Mouse (Mus musculus) heart, embryonic 14.5 days (tissue): ENCODE results near the gene Ncf1. TPM values are rescaled to one million over a fixed set of nuclear protein-coding genes. Genes with fewer than 3 reads are reported as not detected.

Experiments
- ATAC-seq: fragments of 200-750 bp; cut with Nextera tagmentation; 2 replicates; pipeline ENCODE4 v1.8.0; 2017; ENCODE audit warnings: low read depth, moderate TSS enrichment; ENCODE audit not compliant: insufficient number of reproducible peaks, insufficient read depth, low FRiP score
- H3K27ac ChIP-seq, 2 experiments: fragments of 200-500 bp in 1 of 2; fragments of 300-500 bp in 1 of 2; sonication (generic) in 1 of 2; replicated peaks in 1 of 2; 2 replicates each; pipeline ENCODE4 v1.5.1; 2012 to 2014; ENCODE audit warnings: low read depth in 2 of 2, low read length in 2 of 2, control low read depth in 1 of 2, mild to moderate bottlenecking in 1 of 2, mixed read lengths in 1 of 2; ENCODE audit not compliant: control insufficient read depth in 1 of 2, insufficient read depth in 1 of 2
- H3K27me3 ChIP-seq: fragments of 300-500 bp; sonication (generic); 2 replicates; pipeline ENCODE4 v1.6.1; 2014; ENCODE audit warnings: mild to moderate bottlenecking, low read length, control low read depth; ENCODE audit not compliant: control insufficient read depth, insufficient read depth
- H3K36me3 ChIP-seq: fragments of 300-500 bp; sonication (generic); 2 replicates; pipeline ENCODE4 v1.6.1; 2014; ENCODE audit warnings: mild to moderate bottlenecking, control low read depth, low read length, mixed read lengths; ENCODE audit not compliant: control insufficient read depth, insufficient read depth
- H3K4me1 ChIP-seq, 2 experiments: fragments of 200-500 bp in 1 of 2; fragments of 300-500 bp in 1 of 2; sonication (generic) in 1 of 2; 2 replicates each; pipeline ENCODE4 v1.6.1; 2012 to 2014; ENCODE audit warnings: low read length in 2 of 2, control low read depth in 1 of 2, mixed read lengths in 1 of 2; ENCODE audit not compliant: control insufficient read depth in 2 of 2, insufficient read depth in 2 of 2
- H3K4me2 ChIP-seq: fragments of 300-500 bp; sonication (generic); 2 replicates; pipeline ENCODE4 v1.6.1; 2014; ENCODE audit warnings: mild to moderate bottlenecking, low read length
- H3K4me3 ChIP-seq, 2 experiments: fragments of 200-500 bp in 1 of 2; fragments of 300-500 bp in 1 of 2; sonication (generic) in 1 of 2; 2 replicates each; pipeline ENCODE4 v1.5.1; 2012 to 2014; ENCODE audit warnings: low read length in 2 of 2, mild to moderate bottlenecking in 2 of 2, control low read depth in 1 of 2, low read depth in 1 of 2, moderate library complexity in 1 of 2; ENCODE audit not compliant: control insufficient read depth in 1 of 2, insufficient read depth in 1 of 2
- H3K9ac ChIP-seq: fragments of 300-500 bp; sonication (generic); 2 replicates; pipeline ENCODE4 v1.6.1; 2014; ENCODE audit warnings: mild to moderate bottlenecking, low read length
- H3K9me3 ChIP-seq: fragments of 300-500 bp; sonication (generic); 2 replicates; pipeline ENCODE4 v1.6.1; 2016; ENCODE audit warnings: low read length, control low read depth; ENCODE audit not compliant: control insufficient read depth
- WGBS: fragments of 180-500 bp; shearing (Covaris S2); extraction: QIAGEN DNeasy Blood & Tissue Kit; methylation state at CpG from one replicate; pipeline ENCODE4 v1.1.7; 2014; 5-methylcytosine and 5-hydroxymethylcytosine counted together
- polyA plus RNA-seq: library from polyadenylated mRNA; unstranded; fragments of >200 nt; fragmentation: Nextera tagmentation; extraction: Ambion mirVana; gene quantifications from 2 replicates; pipeline ENCODE4 v1.2.1, GENCODE M21; 2014

Gene Ncf1
- polyA plus RNA-seq, 1 experiment from 2014 or later = 3.0 TPM

DNA sequence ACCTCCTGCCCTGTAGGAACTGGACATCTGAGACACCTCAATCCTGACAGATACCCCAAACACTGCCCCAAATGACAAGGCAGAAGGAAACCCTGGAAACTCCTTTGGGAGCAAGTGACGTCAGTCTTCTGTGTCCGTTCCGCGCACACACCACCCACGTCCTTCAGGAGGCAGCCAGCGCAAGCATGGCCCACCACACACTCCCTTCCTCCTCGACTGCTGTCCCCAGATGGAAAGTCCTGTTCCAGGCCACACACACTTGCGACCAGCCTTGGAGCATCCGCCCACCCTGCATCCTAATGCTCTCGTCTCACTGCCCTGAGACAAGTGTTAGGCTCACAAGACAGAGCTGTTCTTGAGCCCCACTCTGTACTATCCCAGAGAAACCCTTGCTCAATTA, 25.9 kb upstream of the Ncf1 start:
- no peak for ATAC-seq
- H3K27ac ChIP-seq = no peak overlapping the region
- no peaks in the 10 kb centered on the region for H3K4me1 ChIP-seq
- no peaks in the 10 kb centered on the region for H3K27me3 ChIP-seq
- H3K36me3 ChIP-seq = peaks cover 97% of the 10 kb centered on the region
- WGBS = 90% methylated on average over 10 of the region's 10 CpGs
- H3K9me3 ChIP-seq = no peaks in the 10 kb centered on the region
- H3K9ac ChIP-seq = no peak overlapping the region
- H3K4me2 ChIP-seq = no peak overlapping the region
- H3K4me3 ChIP-seq = no peak overlapping the region

DNA sequence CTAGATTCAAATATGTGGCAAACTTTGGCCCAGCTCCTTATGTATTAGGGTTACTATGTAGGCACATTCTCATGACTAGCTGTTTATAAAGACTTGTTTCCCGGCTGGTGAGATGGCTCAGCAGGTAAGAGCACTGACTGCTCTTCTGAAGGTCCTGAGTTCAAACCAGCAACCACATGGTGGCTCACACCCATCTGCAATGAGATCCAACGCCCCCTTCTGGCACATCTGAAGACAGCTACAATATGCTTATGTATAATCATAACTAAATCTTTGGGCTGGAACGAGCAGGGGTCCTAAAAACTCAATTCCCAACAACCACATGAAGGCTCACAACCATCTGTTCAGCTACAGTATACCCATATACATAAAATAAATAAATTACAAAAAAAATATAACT, 24.4 kb upstream of the Ncf1 start:
- no peaks in the 10 kb centered on the region for H3K9me3 ChIP-seq
- H3K4me2 ChIP-seq = no peak overlapping the region
- H3K9ac ChIP-seq = no peak overlapping the region
- WGBS = 70% methylated on average over 3 of the region's 3 CpGs
- no peak overlapping the region for H3K4me3 ChIP-seq
- ATAC-seq = no peak
- no peaks in the 10 kb centered on the region for H3K27me3 ChIP-seq
- H3K27ac ChIP-seq = no peak overlapping the region
- no peaks in the 10 kb centered on the region for H3K4me1 ChIP-seq
- H3K36me3 ChIP-seq = peaks cover 97% of the 10 kb centered on the region

DNA sequence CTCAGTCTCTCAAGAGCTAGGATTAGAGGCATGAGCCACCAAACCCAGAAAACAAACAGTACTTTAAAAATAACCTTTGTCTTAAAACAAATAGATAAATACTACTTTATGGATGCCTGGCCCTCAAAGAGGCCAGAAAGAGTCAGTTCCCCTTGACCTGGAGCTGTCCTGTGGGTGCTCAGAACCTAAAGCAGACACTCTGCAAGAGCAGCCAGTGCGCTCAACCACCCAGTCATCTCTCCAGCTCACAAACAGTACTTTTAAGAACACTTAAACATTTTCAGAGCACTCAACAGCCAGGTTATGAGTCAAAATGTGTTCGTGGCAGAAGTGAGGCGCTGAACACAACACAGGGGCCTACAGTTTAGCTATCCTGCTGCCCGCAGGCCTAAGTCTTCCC, 21.7 kb upstream of the Ncf1 start:
- H3K9me3 ChIP-seq = no peaks in the 10 kb centered on the region
- no peaks in the 10 kb centered on the region for H3K4me1 ChIP-seq
- peaks cover 100% of the 10 kb centered on the region for H3K36me3 ChIP-seq
- no peak for ATAC-seq
- WGBS = 95% methylated on average over 4 of the region's 4 CpGs
- no peaks in the 10 kb centered on the region for H3K27me3 ChIP-seq
- H3K4me2 ChIP-seq = no peak overlapping the region
- H3K27ac ChIP-seq = no peak overlapping the region
- H3K9ac ChIP-seq = no peak overlapping the region
- H3K4me3 ChIP-seq = no peak overlapping the region

DNA sequence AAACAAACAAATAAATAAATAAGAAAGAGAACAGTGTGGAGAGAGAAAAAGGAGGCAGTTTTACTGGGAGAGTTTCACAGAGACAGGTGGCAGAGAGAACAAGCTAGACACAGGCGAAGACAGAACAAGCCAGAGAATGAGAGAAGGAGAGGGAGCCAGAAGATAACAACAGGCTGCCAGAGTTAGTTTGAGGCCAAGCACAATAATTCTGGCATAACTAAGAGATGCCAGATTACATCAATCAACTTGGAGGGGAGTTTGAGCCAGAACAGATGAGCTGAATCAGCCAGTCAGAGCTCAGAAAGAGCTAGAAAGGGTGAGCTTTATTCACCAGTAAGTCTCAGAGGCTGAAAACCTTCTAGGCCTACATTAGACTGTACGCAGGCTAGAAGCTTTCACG, 21.2 kb upstream of the Ncf1 start:
- no peak overlapping the region for H3K4me3 ChIP-seq
- H3K9ac ChIP-seq = no peak overlapping the region
- H3K36me3 ChIP-seq = peaks cover 100% of the 10 kb centered on the region
- H3K9me3 ChIP-seq = no peaks in the 10 kb centered on the region
- WGBS = 82% methylated on average over 3 of the region's 3 CpGs
- no peaks in the 10 kb centered on the region for H3K4me1 ChIP-seq
- H3K4me2 ChIP-seq = no peak overlapping the region
- ATAC-seq = no peak
- no peaks in the 10 kb centered on the region for H3K27me3 ChIP-seq
- no peak overlapping the region for H3K27ac ChIP-seq

DNA sequence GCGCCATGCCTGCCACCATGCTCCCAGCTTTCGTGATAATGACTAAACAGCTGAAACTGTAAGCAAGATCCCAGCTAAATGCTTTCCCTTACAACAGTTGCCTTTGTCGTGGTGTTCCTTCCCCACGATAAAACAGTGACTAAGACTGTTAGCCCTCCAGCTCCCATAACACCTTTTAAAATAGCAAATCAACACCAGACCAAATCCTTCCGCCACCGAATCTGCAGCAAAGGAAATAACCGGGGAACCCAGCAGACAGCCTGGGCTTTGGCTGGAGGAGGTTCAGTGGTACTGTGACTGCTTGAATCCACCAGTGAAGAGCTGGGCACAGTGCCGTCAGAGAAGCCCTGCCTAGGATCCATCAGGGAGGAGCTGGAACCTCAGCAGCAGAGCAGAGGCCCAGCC, 19.8 kb upstream of the Ncf1 start:
- no peaks in the 10 kb centered on the region for H3K4me1 ChIP-seq
- no peak overlapping the region for H3K9ac ChIP-seq
- peaks cover 100% of the 10 kb centered on the region for H3K36me3 ChIP-seq
- no peak for ATAC-seq
- H3K27ac ChIP-seq = no peak overlapping the region
- H3K4me3 ChIP-seq = no peak overlapping the region
- H3K9me3 ChIP-seq = no peaks in the 10 kb centered on the region
- no peaks in the 10 kb centered on the region for H3K27me3 ChIP-seq
- WGBS = 85% methylated on average over 8 of the region's 8 CpGs
- no peak overlapping the region for H3K4me2 ChIP-seq

DNA sequence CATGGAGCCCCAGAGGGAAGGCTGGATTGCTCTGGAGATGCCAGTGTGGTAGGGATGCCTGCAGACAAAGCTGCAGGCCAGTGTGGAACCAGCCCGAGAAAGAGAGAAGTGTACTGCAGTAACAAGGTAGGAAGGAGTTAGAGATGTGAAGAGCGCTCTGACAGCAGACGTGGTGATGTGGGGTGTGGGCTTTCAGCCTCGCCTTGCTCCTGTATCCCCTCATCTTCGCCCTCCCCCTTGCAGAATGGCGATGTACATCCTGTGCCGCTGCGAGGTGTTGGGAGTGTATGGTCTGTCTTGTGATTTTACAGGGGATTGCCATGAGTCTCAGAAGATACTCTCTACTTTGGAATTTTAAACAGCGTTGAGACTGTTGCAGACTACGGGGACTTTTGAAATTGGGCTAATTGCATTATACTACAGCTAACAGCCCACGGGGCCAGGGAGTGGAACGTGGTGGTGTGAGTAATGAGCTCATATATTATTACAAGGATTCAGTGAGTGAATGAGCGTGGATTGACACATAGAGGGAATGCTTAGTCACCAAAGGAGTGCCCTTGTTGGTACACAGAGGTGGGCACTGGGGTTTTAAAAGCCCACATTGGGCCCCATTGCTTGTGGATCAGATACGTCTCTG, 19.3 kb upstream of the Ncf1 start:
- 91% methylated on average over 14 of the region's 14 CpGs for WGBS
- no peak overlapping the region for H3K27ac ChIP-seq
- H3K9me3 ChIP-seq = no peaks in the 10 kb centered on the region
- no peaks in the 10 kb centered on the region for H3K27me3 ChIP-seq
- peaks cover 100% of the 10 kb centered on the region for H3K36me3 ChIP-seq
- ATAC-seq = no peak
- no peak overlapping the region for H3K9ac ChIP-seq
- no peaks in the 10 kb centered on the region for H3K4me1 ChIP-seq
- H3K4me2 ChIP-seq = no peak overlapping the region
- no peak overlapping the region for H3K4me3 ChIP-seq

DNA sequence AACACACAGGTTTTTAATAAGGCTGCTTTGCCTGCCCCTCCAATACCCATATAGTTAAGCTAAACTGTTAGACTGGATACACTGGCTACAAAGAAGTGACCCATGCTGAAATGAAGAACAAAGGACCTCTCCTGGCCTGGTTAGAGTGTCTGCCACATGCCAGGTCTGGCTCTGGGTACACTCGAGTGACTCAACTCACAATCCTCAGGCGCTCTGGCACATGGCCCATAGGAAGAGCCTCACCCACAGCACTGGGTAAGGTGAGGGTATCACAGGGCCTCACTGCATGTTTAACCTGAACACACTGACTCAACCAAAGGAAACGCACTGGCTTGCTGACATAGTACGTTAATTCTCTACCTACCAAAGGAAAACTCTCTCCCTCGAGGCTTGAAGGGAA, 16.7 kb upstream of the Ncf1 start:
- Histone ChIP-seq H3K27me3 (no peaks in the 10 kb centered on the region), H3K9ac (no peak overlapping the region), H3K36me3 (peaks cover 100% of the 10 kb centered on the region), H3K4me1 (no peaks in the 10 kb centered on the region), H3K4me3 (no peak overlapping the region), H3K27ac (no peak overlapping the region), H3K4me2 (no peak overlapping the region), H3K9me3 (no peaks in the 10 kb centered on the region)
- 89% methylated on average over 5 of the region's 5 CpGs for WGBS
- no peak for ATAC-seq

DNA sequence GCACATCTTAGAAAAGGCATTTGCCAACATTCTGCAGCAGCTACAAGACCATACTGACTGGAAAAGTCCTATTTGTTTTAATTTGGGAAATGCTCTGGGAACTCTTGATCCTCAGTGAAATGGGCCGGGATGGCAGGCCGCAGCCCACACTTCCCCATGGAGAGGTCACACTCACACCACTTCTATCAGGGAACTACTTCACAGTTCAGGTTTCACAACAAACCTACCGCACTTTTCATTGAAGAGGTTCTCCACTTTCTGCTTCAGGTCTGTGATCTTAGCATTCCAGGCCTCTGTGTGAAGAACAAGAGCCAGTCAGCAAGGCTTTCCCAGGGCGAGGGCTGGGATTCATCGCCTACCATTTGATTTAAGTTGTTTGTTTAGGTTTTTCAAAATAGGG, 15.5 kb upstream of the Ncf1 start:
- no peak for ATAC-seq
- 96% methylated on average over 5 of the region's 5 CpGs for WGBS

More for the DNA sequence above, 15.5 kb upstream of the Ncf1 start:
- Histone ChIP-seq H3K4me1 (no peaks in the 10 kb centered on the region), H3K27ac (no peak overlapping the region), H3K9me3 (no peaks in the 10 kb centered on the region), H3K27me3 (no peaks in the 10 kb centered on the region), H3K4me3 (no peak overlapping the region), H3K4me2 (no peak overlapping the region), H3K36me3 (peaks cover 100% of the 10 kb centered on the region), H3K9ac (no peak overlapping the region)
